Mouse (Mus musculus) heart, embryonic 11.5 days (tissue): ENCODE results near the gene Atp8b5. TPM values are rescaled to one million over a fixed set of nuclear protein-coding genes. Genes with fewer than 3 reads are reported as not detected.

Experiments
- ATAC-seq: fragments of 200-750 bp; cut with Nextera tagmentation; replicated peaks from 2 replicates; pipeline ENCODE4 v1.8.0; 2017; ENCODE audit warnings: moderate library complexity; ENCODE audit not compliant: insufficient number of reproducible peaks, low FRiP score, low TSS enrichment
- H3K27ac ChIP-seq: fragments of 300-500 bp; sonication (generic); 2 replicates; pipeline ENCODE4 v1.5.1; 2014; ENCODE audit warnings: mild to moderate bottlenecking, low read depth, low read length
- H3K27me3 ChIP-seq: fragments of 300-500 bp; sonication (generic); 2 replicates; pipeline ENCODE4 v1.6.1; 2014; ENCODE audit warnings: mild to moderate bottlenecking, low read length, mixed read lengths; ENCODE audit not compliant: control insufficient read depth, insufficient read depth
- H3K36me3 ChIP-seq: fragments of 300-500 bp; sonication (generic); 2 replicates; pipeline ENCODE4 v1.6.1; 2014; ENCODE audit warnings: mild to moderate bottlenecking, low read length, moderate library complexity, mixed read lengths; ENCODE audit not compliant: control insufficient read depth, insufficient read depth
- H3K4me1 ChIP-seq: fragments of 300-500 bp; sonication (generic); 2 replicates; pipeline ENCODE4 v1.6.1; 2014; ENCODE audit warnings: low read length; ENCODE audit not compliant: control insufficient read depth, insufficient read depth
- H3K4me2 ChIP-seq: fragments of 300-500 bp; sonication (generic); 2 replicates; pipeline ENCODE4 v1.6.1; 2014; ENCODE audit warnings: mild to moderate bottlenecking, moderate library complexity
- H3K4me3 ChIP-seq: fragments of 300-500 bp; sonication (generic); 2 replicates; pipeline ENCODE4 v1.5.1; 2014; ENCODE audit warnings: low read depth, low read length
- H3K9ac ChIP-seq: fragments of 300-500 bp; sonication (generic); 2 replicates; pipeline ENCODE4 v1.6.1; 2014; ENCODE audit warnings: mild to moderate bottlenecking, low read depth, low read length, moderate library complexity
- H3K9me3 ChIP-seq: fragments of 300-500 bp; sonication (generic); replicated peaks from 2 replicates; pipeline ENCODE4 v1.6.1; 2016; ENCODE audit warnings: low read length; ENCODE audit not compliant: control insufficient read depth
- WGBS: fragments of 180-500 bp; shearing (Covaris S2); extraction: QIAGEN DNeasy Blood & Tissue Kit; methylation state at CpG from one replicate; pipeline ENCODE4 v1.1.7; 2014; ENCODE audit not compliant: insufficient replicate concordance; 5-methylcytosine and 5-hydroxymethylcytosine counted together
- polyA plus RNA-seq: library from polyadenylated mRNA; unstranded; fragments of >200 nt; fragmentation: Nextera tagmentation; extraction: Ambion mirVana; gene quantifications from 2 replicates; pipeline ENCODE4 v1.2.1, GENCODE M21; 2014

Atp8b5 gene
- polyA plus RNA-seq, 1 experiment from 2014 or later = 0.27 TPM

DNA sequence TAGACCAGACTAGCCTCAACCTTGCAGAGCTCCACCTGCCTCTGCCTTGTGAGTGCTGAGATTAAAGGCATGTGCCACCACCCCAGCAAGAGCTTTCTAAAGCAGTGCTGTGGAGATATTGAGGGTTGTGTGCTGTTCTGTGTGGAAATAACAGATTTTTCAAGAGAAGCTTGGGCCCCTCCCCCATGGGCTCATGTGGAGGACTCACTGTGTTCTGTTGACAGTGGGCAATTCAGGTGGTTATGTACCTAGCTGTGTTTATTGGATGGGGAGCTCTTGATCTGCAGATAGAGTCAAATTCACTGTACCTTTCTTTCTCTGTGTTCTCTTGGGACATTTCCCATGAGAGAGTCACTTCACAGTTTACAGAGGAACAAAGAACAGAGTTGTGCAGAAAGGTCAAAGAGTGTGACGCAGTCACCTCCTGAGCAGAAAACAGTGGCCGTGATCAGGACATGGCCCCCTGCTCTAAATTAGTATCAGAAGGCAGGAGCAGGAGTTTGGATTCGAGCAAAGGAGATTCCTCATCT lies 124.6 kb downstream of the Atp8b5 start:
- 78% methylated on average over 3 of the region's 3 CpGs for WGBS
- no peak for ATAC-seq
- no peak overlapping the region for H3K27ac ChIP-seq

DNA sequence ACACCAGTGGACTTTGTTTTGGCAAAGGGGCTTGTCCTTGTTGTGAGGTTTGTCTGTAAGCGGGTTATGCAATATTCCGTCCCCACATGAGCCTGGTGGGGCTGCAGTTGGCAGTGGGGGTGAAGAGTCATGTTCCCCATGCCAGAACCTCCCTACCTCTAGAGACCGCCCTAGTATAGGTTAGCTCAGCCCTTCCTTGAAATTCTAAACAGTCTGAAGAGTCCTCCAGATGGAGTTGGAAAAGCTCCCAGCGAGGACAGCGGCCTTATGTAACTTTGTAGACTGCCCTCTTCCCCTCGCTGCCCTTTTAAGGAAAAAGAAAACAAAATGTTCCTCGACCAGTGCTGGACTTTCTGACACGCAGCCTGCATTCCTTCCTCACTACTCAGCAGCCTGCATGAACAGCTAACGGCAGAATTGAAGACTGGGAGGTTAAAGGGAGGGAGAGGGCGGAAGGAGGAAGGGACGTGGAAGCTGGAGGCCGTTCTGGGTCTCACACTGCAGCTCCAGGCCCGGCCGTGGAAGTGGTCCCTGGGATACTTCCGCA lies 127.5 kb downstream of the Atp8b5 start:
- H3K4me2 ChIP-seq = peak overlapping the region; percentile 34
- peak overlapping the region; percentile 84 for H3K27ac ChIP-seq
- H3K4me3 ChIP-seq = no peak overlapping the region
- H3K4me1 ChIP-seq = peaks cover 36% of the 10 kb centered on the region
- no peaks in the 10 kb centered on the region for H3K27me3 ChIP-seq
- 27% methylated on average over 15 of the region's 15 CpGs for WGBS
- H3K9ac ChIP-seq = peak overlapping the region; percentile 44
- H3K36me3 ChIP-seq = no peaks in the 10 kb centered on the region
- no peaks in the 10 kb centered on the region for H3K9me3 ChIP-seq
- ATAC-seq = no peak; the same call in 1 of the 2 replicates

More for the DNA sequence above, 124.6 kb downstream of the Atp8b5 start:
- Histone ChIP-seq H3K9me3 (no peaks in the 10 kb centered on the region), H3K27me3 (no peaks in the 10 kb centered on the region), H3K4me1 (peaks cover 23% of the 10 kb centered on the region), H3K36me3 (no peaks in the 10 kb centered on the region), H3K4me2 (no peak overlapping the region), H3K9ac (no peak overlapping the region), H3K4me3 (no peak overlapping the region)

DNA sequence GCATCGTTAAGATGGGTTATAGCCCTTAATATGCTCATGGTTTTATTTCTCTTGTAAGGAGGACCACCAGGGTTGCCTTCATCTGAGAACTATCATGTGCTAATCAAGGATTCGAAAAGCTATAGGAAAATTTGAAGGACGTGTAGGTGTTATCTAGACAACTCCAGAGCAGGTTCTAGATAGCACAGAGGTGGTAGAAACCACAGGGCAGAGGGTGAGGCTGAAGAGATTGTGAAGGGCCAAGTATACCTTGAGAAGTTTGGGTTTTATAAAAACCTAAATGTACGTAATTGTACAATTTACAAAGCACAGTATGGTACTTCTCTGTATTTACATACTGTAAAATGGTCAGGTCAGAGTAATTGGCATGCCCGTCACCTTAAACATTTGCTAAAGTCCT lies 128.2 kb downstream of the Atp8b5 start:
- Histone ChIP-seq H3K27ac (peak overlapping the region; percentile 84), H3K9me3 (no peaks in the 10 kb centered on the region), H3K9ac (peak overlapping the region; percentile 44; the same call in 1 of the 2 replicates), H3K4me1 (peaks cover 38% of the 10 kb centered on the region), H3K27me3 (no peaks in the 10 kb centered on the region), H3K36me3 (no peaks in the 10 kb centered on the region), H3K4me2 (peak overlapping the region; percentile 34), H3K4me3 (no peak overlapping the region)
- WGBS = 65% methylated on average over 5 of the region's 5 CpGs
- no peak for ATAC-seq

DNA sequence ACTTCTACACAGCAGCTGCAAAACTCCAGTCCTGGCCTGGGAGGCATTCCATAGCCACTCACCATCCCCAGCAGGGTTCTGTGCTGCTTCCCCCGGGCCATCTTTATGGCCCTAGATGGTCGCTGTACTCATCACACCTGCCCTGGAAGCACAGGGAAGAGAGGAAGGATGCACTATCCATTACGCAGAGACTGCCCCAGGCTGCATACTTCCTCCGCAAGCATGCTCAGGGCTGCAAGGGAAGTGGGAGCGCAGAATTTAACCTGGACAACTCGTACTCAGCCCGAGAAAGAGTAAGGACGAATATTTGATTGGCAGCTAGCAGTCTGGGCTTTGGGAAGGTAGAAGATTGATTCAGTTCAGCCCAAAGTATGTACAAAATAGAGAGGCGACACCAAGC lies 128.9 kb downstream of the Atp8b5 start:
- WGBS = 75% methylated on average over 9 of the region's 9 CpGs
- H3K27ac ChIP-seq = no peak overlapping the region
- ATAC-seq = no peak
- no peaks in the 10 kb centered on the region for H3K27me3 ChIP-seq
- no peak overlapping the region for H3K4me3 ChIP-seq
- H3K4me2 ChIP-seq = no peak overlapping the region
- peaks cover 42% of the 10 kb centered on the region for H3K4me1 ChIP-seq
- no peaks in the 10 kb centered on the region for H3K9me3 ChIP-seq
- H3K36me3 ChIP-seq = no peaks in the 10 kb centered on the region
- H3K9ac ChIP-seq = no peak overlapping the region

DNA sequence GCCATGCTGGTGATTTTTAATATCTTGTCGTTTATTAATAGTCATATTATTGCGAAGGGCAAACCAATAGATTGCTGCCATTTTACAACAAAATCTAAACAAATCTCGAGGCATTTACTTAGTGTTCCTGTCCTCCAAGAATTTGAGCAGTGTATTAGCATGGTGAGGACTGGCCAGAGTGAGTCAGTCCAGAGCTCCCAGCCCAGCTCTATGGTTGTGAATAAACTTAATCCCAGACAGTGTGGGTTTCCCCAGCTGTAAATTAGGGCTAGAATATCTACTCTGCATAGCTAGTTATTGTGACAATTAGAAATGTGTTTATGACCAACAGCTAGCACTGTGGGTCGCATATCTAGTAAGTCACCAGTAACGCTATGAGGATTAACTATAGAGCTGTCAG lies 129.4 kb downstream of the Atp8b5 start:
- Histone ChIP-seq H3K27me3 (no peaks in the 10 kb centered on the region), H3K27ac (no peak overlapping the region), H3K4me3 (no peak overlapping the region), H3K9ac (no peak overlapping the region), H3K9me3 (no peaks in the 10 kb centered on the region), H3K4me1 (peaks cover 48% of the 10 kb centered on the region), H3K4me2 (no peak overlapping the region), H3K36me3 (no peaks in the 10 kb centered on the region)
- no peak for ATAC-seq
- WGBS = 78% methylated on average over 5 of the region's 5 CpGs

DNA sequence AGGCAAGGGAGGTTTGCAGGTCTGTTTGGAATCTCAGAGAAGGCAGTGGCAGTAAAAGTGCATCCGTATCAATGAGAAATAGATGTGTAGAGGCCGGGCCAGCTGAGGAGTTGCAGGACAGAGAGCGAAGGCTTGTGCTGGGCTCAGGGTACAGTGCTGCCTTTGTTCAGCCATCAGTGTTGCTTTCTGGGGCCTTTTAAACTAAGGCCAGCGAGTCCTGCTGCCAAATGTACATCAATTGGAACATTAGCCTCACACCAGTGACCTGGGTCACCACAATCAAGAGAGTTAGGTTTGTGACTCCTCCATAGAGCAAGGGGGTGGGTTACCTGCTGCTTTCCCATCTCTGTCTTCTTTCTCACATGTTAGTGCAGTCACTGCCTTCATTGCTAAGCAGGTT lies 131.1 kb downstream of the Atp8b5 start:
- H3K4me1 ChIP-seq = peaks cover 58% of the 10 kb centered on the region
- no peak overlapping the region for H3K9ac ChIP-seq
- no peak overlapping the region for H3K4me3 ChIP-seq
- WGBS = 61% methylated on average over 4 of the region's 4 CpGs
- H3K4me2 ChIP-seq = no peak overlapping the region
- H3K36me3 ChIP-seq = no peaks in the 10 kb centered on the region
- H3K27me3 ChIP-seq = no peaks in the 10 kb centered on the region
- peak overlapping the region; percentile 52 for H3K27ac ChIP-seq
- H3K9me3 ChIP-seq = no peaks in the 10 kb centered on the region
- ATAC-seq = no peak

DNA sequence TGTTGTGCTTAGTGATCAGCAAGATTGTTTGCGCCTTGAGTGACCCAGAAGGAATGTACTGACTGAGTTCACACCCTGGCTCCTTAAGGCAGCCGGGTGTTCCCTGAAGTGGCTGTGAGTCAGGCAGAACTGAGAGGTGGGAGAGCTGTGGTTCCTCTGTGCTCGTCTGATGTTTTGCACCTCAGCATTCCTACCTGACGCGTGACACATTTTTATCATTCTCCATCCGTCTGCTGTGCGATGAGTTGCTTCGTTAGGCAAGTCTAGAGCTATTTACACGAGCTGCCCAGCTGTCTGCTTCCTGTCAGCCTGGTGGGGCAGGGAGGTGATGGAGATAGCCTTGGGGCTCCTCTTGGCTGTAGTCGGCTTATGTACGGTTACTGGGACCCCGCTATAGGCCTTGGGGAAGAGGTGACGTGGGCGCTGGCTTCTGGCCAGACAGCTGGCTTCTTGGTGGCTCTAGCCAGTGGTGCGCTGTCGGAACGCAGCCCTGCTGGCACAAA lies 131.9 kb downstream of the Atp8b5 start:
- Histone ChIP-seq H3K27ac (peak overlapping the region; percentile 87), H3K36me3 (no peaks in the 10 kb centered on the region), H3K9ac (peak overlapping the region; percentile 18), H3K4me1 (peaks cover 58% of the 10 kb centered on the region), H3K4me3 (peak overlapping the region; percentile 2; the same call in 1 of the 2 replicates), H3K27me3 (no peaks in the 10 kb centered on the region), H3K9me3 (no peaks in the 10 kb centered on the region), H3K4me2 (peak overlapping the region; percentile 49)
- ATAC-seq = no peak
- 23% methylated on average over 17 of the region's 17 CpGs for WGBS

DNA sequence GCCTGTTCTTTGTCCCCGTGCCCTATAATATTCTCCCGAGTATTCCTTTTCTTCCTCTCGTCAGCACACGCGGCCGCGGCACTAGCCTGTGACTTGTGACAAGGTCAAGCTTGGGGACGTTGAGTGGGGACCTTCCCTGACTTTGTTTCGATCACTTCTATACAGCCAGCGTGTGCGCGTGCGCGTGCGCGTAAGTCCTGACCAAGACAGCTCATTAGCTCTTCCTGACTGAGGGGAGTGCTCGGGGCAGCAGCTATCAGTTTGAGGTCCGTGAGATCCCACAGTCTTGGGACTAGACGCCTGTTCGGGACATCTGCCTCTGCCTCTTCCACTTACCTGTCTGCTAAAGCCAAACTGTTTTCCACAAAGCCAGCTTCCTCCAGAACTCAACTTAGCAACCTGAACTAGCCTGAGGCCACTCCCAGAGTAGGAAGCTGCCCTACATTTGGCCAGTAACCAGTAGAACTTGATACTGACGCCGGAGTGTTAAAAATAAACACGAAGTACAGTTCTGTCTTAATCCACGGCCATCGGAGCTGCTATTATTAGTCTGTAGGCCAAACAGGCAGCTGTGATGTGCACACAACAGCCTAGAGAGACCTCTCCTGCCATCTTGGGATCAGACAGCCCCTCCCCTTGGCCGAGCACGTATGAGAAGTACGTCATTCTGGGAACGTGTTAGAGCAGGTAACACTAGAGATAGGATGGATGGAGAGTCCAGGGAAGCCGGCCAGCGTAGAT lies 132.6 kb downstream of the Atp8b5 start:
- Histone ChIP-seq H3K4me1 (peaks cover 51% of the 10 kb centered on the region), H3K36me3 (no peaks in the 10 kb centered on the region), H3K9ac (peak overlapping the region; percentile 18), H3K4me2 (peak overlapping the region; percentile 49), H3K27ac (peak overlapping the region; percentile 87), H3K27me3 (no peaks in the 10 kb centered on the region), H3K4me3 (peak overlapping the region; percentile 2), H3K9me3 (no peaks in the 10 kb centered on the region)
- ATAC-seq = no peak
- 62% methylated on average over 31 of the region's 31 CpGs for WGBS
